Mouse (Mus musculus) gastrocnemius, adult 18-20 months (tissue): Measurements from ENCODE around the gene Carm1. TPM values are rescaled to one million over a fixed set of nuclear protein-coding genes. Genes with fewer than 3 reads are reported as not detected.

ENCODE experiments used
- DNase-seq: peaks from one replicate; pipeline ENCODE4 v3.0.0; 2021; ENCODE audit warnings: low spot score
- microRNA-seq: library from miRNA; unstranded; fragments of <30 nt; microRNA quantifications from one replicate; pipeline ENCODE4 v1.2.0, GENCODE M21; 2021
- total RNA-seq, 2 experiments: library from RNA; stranded (reverse); gene quantifications; 2 replicates each; pipeline ENCODE4 v1.2.3; 2021

Gene Carm1
- total RNA-seq, 2 experiments from 2014 or later, result 55.5 to 66.5 TPM

DNA sequence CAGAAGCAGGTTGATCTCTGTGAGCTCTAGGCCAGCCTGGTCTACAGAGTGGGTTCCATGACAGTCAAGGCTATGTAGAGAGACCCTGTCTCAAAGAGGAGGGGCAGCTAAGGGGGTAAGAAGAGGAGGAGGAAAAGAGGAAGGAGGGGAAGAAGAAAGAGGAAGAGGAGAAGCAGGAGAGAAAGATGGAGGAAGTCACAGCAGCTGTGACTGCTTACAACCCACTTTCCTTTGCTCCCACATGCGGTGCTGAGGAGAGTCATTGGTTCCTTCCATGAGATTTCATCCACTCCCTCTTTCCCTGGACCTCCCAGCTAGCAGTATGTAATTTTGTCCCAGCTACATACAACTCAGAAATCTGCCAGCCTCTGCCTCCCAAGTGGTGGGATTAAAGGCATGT, 60.0 kb downstream of the Carm1 start:
- DNase-seq, result no peak

DNA sequence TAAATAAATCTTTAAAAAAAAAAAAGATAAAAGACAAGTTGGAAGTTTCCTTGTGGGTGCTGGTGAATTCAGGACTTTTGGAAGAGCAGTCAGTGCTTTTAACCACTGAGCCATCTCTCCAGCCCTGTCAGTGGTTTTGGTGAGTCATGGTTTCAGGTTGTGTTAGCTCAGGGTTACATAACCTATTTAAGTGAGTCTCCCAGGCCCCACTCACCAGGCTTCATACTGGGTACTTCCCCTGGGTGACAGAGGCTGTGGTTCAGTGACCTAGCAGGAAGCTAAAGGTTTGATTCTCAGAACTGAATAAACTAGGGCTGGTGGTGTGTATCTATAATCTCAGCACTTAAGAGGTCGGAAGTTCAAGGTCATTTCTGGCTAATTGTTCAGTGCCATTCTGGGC, 63.2 kb downstream of the Carm1 start:
- DNase-seq, result no peak

- no peak for DNase-seq
Measured at GRCm38 (mm10) chr9:21614864-21615616, 68.3 kb downstream of the Carm1 start.

- peak; percentile 99 for DNase-seq
Measured at GRCm38 (mm10) chr9:21615617-21616231, 69.0 kb downstream of the Carm1 start, which contains the start of gene Smarca4. Gene Smarca4 (plus strand): TSS chr9:21616169.

GRCm38 (mm10) chr9:21616232-21616781, 69.6 kb downstream of the Carm1 start:
- DNase-seq, result peak; percentile 88

GRCm38 (mm10) chr9:21617066-21617465, 70.4 kb downstream of the Carm1 start:
- DNase-seq, result no peak

DNA sequence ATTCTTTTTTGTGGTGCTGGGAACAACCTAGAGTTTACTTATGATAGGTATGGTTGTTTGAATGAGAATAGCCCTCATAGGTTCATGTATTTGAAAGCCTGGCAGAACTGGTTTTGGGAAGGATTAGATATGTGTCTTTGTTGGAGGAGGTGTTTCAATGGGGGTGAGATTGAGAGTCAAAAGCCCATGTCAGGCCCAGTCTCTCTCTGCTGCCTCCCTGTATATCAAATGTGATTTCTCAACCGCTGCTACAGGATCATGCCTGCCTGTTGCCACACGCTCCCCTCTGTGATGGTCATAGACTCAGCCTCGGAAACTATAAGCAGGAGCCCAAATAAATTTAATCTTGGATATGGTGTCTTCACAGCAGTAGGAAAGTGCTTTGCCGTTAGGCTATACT, 73.5 kb downstream of the Carm1 start:
- DNase-seq, result no peak

DNA sequence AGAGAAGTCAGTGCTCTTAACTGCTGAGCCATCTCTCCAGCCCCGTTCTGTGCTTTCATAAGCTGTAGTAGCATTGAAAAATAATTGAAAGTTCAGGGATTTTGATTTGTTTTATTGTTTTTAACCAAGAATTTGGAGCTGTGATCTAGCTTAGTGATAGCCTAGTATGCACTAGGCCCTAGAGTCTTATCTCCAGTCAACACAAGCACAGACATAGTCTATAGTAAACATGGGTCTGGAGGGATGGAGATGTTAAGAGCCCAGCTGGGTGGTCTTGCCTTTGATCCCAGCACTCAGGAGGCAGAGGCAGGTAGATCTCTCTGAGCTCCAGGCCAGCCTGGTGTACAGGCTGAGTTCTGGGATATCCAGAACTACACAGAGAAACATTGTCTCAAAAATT, 76.0 kb downstream of the Carm1 start:
- DNase-seq, result no peak

GRCm38 (mm10) chr9:21625342-21626339, 78.9 kb downstream of the Carm1 start:
- DNase-seq, result no peak

DNA sequence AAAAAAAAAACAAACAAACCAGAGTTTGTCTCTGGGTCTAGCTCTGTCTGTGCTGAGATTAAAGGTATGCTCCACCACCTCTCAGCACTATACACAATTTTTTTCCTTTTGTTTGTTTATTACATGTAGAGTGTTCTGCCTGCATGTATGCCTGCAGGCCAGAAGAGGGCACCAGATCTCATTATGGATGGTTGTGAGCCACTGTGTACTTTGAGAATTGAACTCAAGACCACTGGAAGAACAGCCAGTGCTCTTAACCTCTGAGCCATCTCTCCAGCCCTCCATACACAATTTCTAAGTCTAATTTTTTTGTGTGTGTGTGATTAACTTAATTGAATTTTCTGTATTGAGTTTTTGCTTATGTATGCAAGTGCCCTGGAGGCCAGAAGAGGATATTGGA, 79.9 kb downstream of the Carm1 start:
- no peak for DNase-seq

DNA sequence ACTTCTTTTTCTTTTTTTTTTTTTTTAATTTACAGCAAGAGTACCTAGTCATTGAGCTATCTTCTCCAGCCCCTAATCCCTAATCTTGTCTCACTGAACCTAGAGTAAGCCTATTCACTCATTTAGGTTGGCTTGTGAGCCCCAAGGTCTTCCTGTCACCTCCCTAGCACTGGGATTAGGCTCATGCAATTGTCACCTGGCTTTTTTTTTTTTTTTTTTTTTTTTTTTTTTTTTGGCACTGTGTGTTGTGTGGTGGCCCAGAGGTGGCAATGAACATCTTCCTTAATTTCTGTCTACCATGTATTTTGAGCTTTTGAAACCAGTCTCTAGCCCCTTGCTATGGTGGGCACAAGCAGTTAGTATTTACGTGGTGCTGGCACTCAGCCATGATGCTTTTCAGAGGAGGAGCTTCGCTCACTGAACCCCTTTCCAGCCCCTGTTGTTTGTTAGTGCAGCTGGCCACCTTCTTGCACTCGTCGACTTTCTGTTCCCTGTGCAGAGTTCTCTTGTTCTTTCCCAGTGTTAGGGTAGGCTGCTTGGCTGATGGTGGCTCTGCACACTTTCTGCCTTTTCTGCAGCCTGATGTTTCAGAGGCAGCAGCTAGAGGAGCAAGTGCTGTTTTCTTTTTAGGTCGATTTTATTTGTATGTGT, 80.6 kb downstream of the Carm1 start:
- no peak for DNase-seq

GRCm38 (mm10) chr9:21630673-21631072, 84.0 kb downstream of the Carm1 start:
- DNase-seq, result peak; percentile 54

GRCm38 (mm10) chr9:21633106-21633505, 86.4 kb downstream of the Carm1 start:
- DNase-seq, result no peak

DNA sequence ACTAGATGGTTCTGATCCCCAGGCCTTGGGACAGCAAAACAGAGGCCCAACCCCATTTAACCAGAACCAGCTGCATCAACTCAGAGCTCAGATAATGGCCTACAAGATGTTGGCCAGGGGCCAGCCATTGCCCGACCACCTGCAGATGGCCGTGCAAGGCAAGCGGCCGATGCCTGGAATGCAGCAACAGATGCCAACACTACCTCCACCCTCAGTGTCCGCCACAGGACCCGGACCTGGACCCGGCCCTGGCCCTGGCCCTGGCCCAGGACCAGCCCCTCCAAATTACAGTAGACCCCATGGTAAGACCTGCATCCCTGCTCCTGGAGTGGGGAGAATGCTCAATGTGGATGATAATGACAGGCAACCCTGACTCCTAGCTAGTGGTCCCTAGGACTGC, 88.9 kb downstream of the Carm1 start:
- DNase-seq, result no peak

DNA sequence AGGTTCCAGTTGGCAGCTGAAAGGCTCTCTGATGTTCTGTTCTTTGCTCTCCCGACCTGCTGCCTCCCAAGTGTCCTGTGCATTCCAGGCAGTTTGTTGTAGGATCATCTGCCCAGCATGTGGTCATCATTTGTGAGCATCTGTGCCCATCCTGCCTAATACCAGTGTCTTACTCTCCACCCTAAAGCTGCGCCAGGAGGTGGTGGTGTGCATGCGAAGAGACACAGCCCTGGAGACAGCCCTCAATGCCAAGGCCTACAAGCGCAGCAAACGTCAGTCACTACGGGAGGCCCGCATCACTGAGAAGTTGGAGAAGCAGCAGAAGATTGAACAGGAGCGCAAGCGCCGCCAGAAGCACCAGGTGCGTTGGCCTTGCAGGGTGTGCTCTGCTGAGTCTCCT, 92.3 kb downstream of the Carm1 start:
- no peak for DNase-seq

Small RNA genes within 50 kb of the gene (microRNA-seq; reads per million reads assigned to microRNA genes)
- not detected for gene Mir1946b

Other genes starting within 250 kb of the Carm1 start
- not detected for gene Ap1m2, start 234.6 kb upstream of the Carm1 start, total RNA-seq
- 100 to 1,000 TPM; 159 to 162 TPM for gene Slc44a2, start 226.2 kb upstream of the Carm1 start, total RNA-seq
- gene Ilf3, start 179.0 kb upstream of the Carm1 start, total RNA-seq, result 10 to 100 TPM; 17.3 to 22.2 TPM
- gene Qtrt1, start 135.1 kb upstream of the Carm1 start, total RNA-seq, result 1 to 10 TPM; 5.8 to 6.3 TPM
- 10 to 100 TPM; 37.0 to 38.6 TPM for gene Dnm2, start 122.0 kb upstream of the Carm1 start, total RNA-seq
- 10 to 100 TPM; 31.6 to 32.7 TPM for gene Tmed1, start 36.6 kb upstream of the Carm1 start, total RNA-seq
- under 1 TPM; 0.30 to 0.50 TPM for gene AB124611, start 20.7 kb upstream of the Carm1 start, total RNA-seq
- gene Timm29, start 45.8 kb downstream of the Carm1 start, total RNA-seq, result 10 to 100 TPM; 45.7 to 46.6 TPM
- gene Yipf2, start 45.9 kb downstream of the Carm1 start, total RNA-seq, result 1 to 10 TPM; 5.3 to 5.6 TPM
- gene Smarca4, start 69.3 kb downstream of the Carm1 start, total RNA-seq, result 10 to 100 TPM; 38.6 to 42.1 TPM
- 1 to 10 TPM; 2.4 to 2.6 TPM for gene Ldlr, start 176.6 kb downstream of the Carm1 start, total RNA-seq
- gene Spc24, start 213.4 kb downstream of the Carm1 start, total RNA-seq, result 1 to 10 TPM; 1.9 TPM